Mouse (Mus musculus) kidney, postnatal 0 days (tissue): ENCODE measurements around the gene Aldh3b1. TPM values are rescaled to one million over a fixed set of nuclear protein-coding genes. Genes with fewer than 3 reads are reported as not detected.
"Not testable (repeated sequence)": the region's sequence is repeated elsewhere in the genome, so short reads cannot be mapped to it uniquely, and the experiment has no call there.

Experiments
- ATAC-seq: fragments of 200-750 bp; cut with Nextera tagmentation; replicated peaks from 2 replicates; pipeline ENCODE4 v1.8.0; 2017; ENCODE audit warnings: low read depth, moderate number of reproducible peaks, moderate TSS enrichment, moderate library complexity; ENCODE audit not compliant: low FRiP score
- DNase-seq: peaks from one replicate; pipeline ENCODE4 v3.0.0-alpha.2; 2016; ENCODE audit warnings: low spot score
- H3K27ac ChIP-seq: fragments of 300-500 bp; sonication (generic); 2 replicates; pipeline ENCODE4 v1.5.1; 2014; ENCODE audit warnings: mild to moderate bottlenecking
- H3K27me3 ChIP-seq: fragments of 300-500 bp; sonication (generic); 2 replicates; pipeline ENCODE4 v1.6.1; 2014; ENCODE audit warnings: low read length, mixed read lengths; ENCODE audit not compliant: insufficient read depth
- H3K36me3 ChIP-seq: fragments of 300-500 bp; sonication (generic); 2 replicates; pipeline ENCODE4 v1.6.1; 2014; ENCODE audit warnings: low read length, mixed read lengths; ENCODE audit not compliant: insufficient read depth
- H3K4me1 ChIP-seq: fragments of 300-500 bp; sonication (generic); replicated peaks from 2 replicates; pipeline ENCODE4 v1.6.1; 2014; ENCODE audit warnings: antibody characterized with exemption, low read length, mixed read lengths; ENCODE audit not compliant: insufficient read depth
- H3K4me2 ChIP-seq: fragments of 300-500 bp; sonication (generic); 2 replicates; pipeline ENCODE4 v1.6.1; 2014; ENCODE audit warnings: mild to moderate bottlenecking, low read length, moderate library complexity, mixed read lengths
- H3K4me3 ChIP-seq: fragments of 300-500 bp; sonication (generic); replicated peaks from 2 replicates; pipeline ENCODE4 v1.5.1; 2014; ENCODE audit warnings: low read depth, low read length
- H3K9ac ChIP-seq: fragments of 300-500 bp; sonication (generic); 2 replicates; pipeline ENCODE4 v1.6.1; 2014; ENCODE audit warnings: low read depth, low read length
- H3K9me3 ChIP-seq: fragments of 300-500 bp; sonication (generic); replicated peaks from 2 replicates; pipeline ENCODE4 v1.6.1; 2016; ENCODE audit warnings: low read length, inconsistent platforms, mixed read lengths
- CTCF ChIP-seq: IDR thresholded peaks from 2 replicates; pipeline ENCODE4 v1.5.1; 2016; ENCODE audit warnings: antibody characterized with exemption, low read depth, mild to moderate bottlenecking, moderate library complexity
- WGBS: fragments of 180-500 bp; shearing (Covaris S2); extraction: QIAGEN DNeasy Blood & Tissue Kit; methylation state at CpG from one replicate; pipeline ENCODE4 v1.1.7; 2014; 5-methylcytosine and 5-hydroxymethylcytosine counted together
- polyA plus RNA-seq: library from polyadenylated mRNA; unstranded; fragments of >200 nt; fragmentation: Nextera tagmentation; extraction: Ambion mirVana; gene quantifications from 2 replicates; pipeline ENCODE4 v1.2.1, GENCODE M21; 2015

Aldh3b1 gene
- polyA plus RNA-seq, 1 experiment from 2014 or later: 3.8 TPM

DNA sequence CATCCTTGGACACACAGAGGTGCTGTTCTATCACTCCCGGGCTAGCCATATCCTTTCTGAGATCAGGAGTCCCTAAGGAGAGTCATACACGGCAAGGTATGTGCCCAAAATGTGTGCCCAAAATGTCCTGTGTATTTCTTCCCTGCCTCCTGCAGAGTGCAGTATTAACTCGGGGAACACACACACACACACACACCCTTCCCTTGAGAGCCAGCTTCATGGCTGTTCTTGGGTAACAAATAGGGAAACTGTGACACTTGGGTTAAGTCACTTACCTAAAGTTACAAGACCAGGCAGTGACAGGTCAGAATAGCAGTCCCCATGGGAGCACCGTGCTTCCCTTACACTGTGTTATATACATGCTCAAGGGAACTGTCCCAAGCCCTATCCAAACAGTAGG, 34.4 kb upstream of the Aldh3b1 start:
- ATAC-seq (no peak), DNase-seq (no peak)
- no peaks in the 10 kb centered on the region for H3K27me3 ChIP-seq
- no peaks in the 10 kb centered on the region for H3K36me3 ChIP-seq
- WGBS: 70% methylated on average over 4 of the region's 4 CpGs
- H3K4me3 ChIP-seq: no peak overlapping the region
- TF ChIP-seq CTCF: peak; percentile 18; the same call in 1 of the 2 replicates
- no peak overlapping the region for H3K4me2 ChIP-seq
- H3K9me3 ChIP-seq: no peaks in the 10 kb centered on the region
- no peaks in the 10 kb centered on the region for H3K4me1 ChIP-seq
- no peak overlapping the region for H3K9ac ChIP-seq
- H3K27ac ChIP-seq: no peak overlapping the region

DNA sequence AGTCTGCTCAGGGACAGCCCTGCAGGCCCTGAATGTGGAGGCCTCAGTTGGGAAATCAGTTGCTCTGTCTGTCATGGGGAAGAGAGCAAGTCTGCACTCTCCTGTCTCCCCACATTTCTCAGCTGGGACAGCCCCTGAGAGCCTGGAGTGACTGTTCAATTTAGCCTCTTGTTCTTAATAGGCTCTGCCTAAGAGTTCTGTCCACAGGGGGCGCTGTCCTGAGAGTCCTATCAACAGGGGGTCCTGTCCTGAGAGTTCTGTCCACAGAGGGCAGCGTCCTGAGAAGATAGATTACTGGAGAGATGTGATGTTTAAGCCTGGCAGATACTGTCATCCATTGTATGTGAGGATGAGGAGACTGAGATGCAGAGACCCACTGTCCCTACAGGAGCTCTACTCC, 32.9 kb upstream of the Aldh3b1 start:
- no peak for ATAC-seq
- Histone ChIP-seq H3K36me3 (no peaks in the 10 kb centered on the region), H3K4me1 (no peaks in the 10 kb centered on the region), H3K4me2 (no peak overlapping the region), H3K27ac (no peak overlapping the region), H3K4me3 (no peak overlapping the region), H3K27me3 (no peaks in the 10 kb centered on the region), H3K9ac (no peak overlapping the region), H3K9me3 (no peaks in the 10 kb centered on the region)
- peak; percentile 49 for DNase-seq
- TF ChIP-seq CTCF: peak; percentile 54
- WGBS: 18% methylated on average over 2 of the region's 2 CpGs

DNA sequence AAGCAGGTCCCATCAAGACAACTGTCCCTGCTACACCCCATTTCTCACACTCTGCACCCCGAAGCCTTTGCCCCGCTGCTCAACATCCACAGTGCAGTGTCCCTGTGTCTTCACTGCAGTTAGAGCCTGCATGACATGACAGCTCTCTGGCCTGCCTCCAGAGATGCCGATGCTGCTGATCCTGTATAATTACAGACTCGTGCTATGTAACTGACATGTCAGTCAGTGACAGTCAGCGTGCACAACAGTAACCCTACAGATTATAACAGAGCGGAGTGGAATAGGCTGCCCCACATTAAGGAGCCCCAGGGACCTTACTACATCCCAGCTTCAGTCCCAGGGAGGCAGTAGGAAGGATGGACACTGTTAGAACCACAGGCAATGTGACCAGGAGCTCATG, 32.2 kb upstream of the Aldh3b1 start:
- H3K4me3 ChIP-seq, H3K27ac ChIP-seq, H3K4me1 ChIP-seq, H3K9ac ChIP-seq, DNase-seq, H3K4me2 ChIP-seq, H3K9me3 ChIP-seq, H3K36me3 ChIP-seq, H3K27me3 ChIP-seq, ATAC-seq: not testable (repeated sequence)
- WGBS: 74% methylated on average over 6 of the region's 6 CpGs

DNA sequence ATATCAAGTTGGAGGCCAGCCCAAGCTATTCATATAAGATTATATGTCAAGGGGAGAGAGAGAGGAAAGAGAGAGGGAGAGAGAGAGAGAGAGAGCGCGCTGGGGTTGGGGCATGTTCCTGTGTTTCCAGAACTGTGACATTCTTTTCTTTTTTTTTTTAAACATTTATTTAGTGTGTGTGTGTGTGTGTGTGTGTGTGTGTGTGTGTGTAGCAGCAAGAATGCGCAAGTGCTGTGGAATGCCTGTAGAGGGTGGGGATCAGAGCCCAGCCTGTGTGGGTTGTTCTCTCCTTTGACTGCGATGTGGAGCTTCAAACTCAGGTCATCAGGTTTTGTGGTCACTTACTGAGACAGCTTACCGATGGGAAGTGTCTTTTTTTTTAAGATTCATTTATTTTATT, 30.6 kb upstream of the Aldh3b1 start:
- WGBS: 81% methylated on average over 5 of the region's 5 CpGs
- no peak overlapping the region for H3K4me2 ChIP-seq
- no peak for TF ChIP-seq CTCF
- no peak overlapping the region for H3K9ac ChIP-seq
- H3K4me3 ChIP-seq: no peak overlapping the region
- no peaks in the 10 kb centered on the region for H3K36me3 ChIP-seq
- no peaks in the 10 kb centered on the region for H3K9me3 ChIP-seq
- ATAC-seq: no peak
- H3K27me3 ChIP-seq: no peaks in the 10 kb centered on the region
- H3K27ac ChIP-seq: no peak overlapping the region
- H3K4me1 ChIP-seq: no peaks in the 10 kb centered on the region
- no peak for DNase-seq

DNA sequence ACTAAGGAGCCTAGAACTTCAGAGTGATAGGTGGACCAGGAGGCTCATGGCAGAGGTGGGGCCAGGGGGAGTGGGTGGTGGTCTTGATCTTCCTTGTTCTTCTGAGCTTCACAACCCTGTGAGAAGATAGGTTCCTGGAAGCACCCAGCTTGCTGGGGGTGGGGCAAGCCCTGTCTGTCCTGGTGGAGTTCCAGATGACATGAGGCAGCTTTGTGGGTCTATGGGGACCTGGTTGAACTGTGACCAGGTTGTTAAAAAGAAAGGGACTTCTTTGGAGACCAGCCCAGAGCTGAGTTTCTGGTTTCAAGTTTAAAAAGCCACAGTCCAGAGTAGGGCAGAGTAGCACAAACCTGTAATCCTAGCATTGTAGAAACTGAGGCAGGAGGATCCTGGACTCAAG, 29.4 kb upstream of the Aldh3b1 start:
- ATAC-seq (no peak), DNase-seq (no peak)
- Histone ChIP-seq H3K27ac (no peak overlapping the region), H3K9me3 (no peaks in the 10 kb centered on the region), H3K36me3 (no peaks in the 10 kb centered on the region), H3K27me3 (no peaks in the 10 kb centered on the region), H3K4me1 (no peaks in the 10 kb centered on the region), H3K9ac (no peak overlapping the region), H3K4me2 (no peak overlapping the region), H3K4me3 (no peak overlapping the region)
- TF ChIP-seq CTCF: no peak

DNA sequence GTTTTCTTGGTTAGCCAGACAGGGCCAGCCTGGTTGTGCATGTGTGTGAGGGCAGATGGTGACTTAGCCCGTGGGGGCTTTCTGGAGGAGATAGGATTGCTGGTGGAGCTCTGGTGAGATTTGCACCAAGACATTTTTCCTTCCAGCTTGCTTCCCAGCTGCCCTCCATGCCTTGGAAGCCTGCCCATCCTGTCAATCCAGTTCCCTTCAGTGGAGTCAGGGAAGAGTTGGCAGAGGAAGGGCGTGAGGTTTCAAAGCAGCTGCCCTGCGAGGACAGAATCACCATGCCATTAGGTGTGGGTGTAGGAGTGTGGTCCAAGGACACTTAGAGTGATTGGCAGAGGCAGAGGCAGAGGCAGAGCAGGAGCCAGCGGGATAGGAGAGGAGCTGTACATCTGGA, 28.9 kb upstream of the Aldh3b1 start, which contains the start of gene Aldh3b3:
TSS of gene Aldh3b3 (plus strand) at position 176 of the 400 bp plus-strand sequence.
- no peak within 1 kb of the TSS for H3K4me2 ChIP-seq
- DNase-seq (no peak), ATAC-seq (no peak)
- 69% methylated on average over 4 of the region's 4 CpGs for WGBS
- no peaks in the 10 kb centered on the region for H3K27me3 ChIP-seq
- no peak within 1 kb of the TSS for H3K9ac ChIP-seq
- no peak within 1 kb of the TSS for H3K27ac ChIP-seq
- H3K4me1 ChIP-seq: no peaks in the 10 kb centered on the region
- TF ChIP-seq CTCF: no peak
- no peak within 1 kb of the TSS for H3K4me3 ChIP-seq
- no peaks in the 10 kb centered on the region for H3K9me3 ChIP-seq
- H3K36me3 ChIP-seq: no peaks in the 10 kb centered on the region

DNA sequence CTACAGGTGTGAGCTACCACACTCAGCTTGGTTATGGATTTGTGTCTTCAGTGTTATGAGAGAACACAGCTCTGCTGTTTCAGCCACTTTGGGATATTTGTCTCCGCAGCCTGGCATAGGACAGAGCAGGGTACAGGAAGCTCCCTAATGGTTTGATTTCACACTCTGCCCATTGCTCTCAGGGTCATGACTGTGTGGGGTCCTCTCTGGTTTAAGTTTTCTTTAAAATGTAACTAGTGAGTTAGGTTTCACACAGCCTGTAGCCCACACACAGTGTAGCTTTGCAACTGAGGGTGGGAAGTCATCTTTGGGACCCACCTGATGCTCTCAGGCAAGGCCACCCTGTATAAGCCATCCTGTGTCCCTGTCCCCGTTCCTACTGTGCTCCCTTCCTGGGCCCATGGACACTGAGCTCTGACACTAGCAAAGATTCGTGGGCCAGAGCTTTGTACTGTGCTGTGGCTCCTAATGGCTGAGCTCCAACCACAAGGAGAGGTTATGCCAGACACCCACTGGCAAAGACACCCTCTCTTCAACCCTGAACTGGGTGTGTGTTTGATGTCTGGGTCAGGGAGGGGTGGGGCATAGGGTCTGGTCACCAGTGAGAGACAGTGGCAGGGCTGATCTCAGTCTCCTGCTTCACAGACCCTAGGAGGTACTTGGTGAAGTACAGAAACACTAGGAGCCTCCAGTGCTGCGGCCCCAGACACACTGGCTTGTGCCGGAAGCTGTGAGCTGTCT, 27.9 kb upstream of the Aldh3b1 start:
- not testable (repeated sequence) for H3K27me3 ChIP-seq, H3K27ac ChIP-seq, DNase-seq, H3K9ac ChIP-seq, H3K9me3 ChIP-seq, H3K4me2 ChIP-seq, H3K4me1 ChIP-seq, H3K36me3 ChIP-seq, H3K4me3 ChIP-seq
- ATAC-seq: peak; percentile 37
- WGBS: 58% methylated on average over 5 of the region's 5 CpGs
